Mouse (Mus musculus): ENCODE measurements around the gene Ccdc117. TPM values are rescaled to one million over a fixed set of nuclear protein-coding genes. Genes with fewer than 3 reads are reported as not detected.

The Ccdc117 gene
- 12.9 and 13.0 TPM in 2 replicates for polyA plus RNA-seq (2015; fragmentation: Nextera tagmentation; extraction: Ambion mirVana)

GRCm38 (mm10) chr11:5541799-5542481 lies at the start of gene Ccdc117:
Gene Ccdc117, minus strand, starts transcription at chr11:5542187.
- H3K4me3 ChIP-seq (ENCODE audit: low read length): peak within 1 kb of the TSS; percentile 96
- peaks cover 13% of the 10 kb centered on the region for H3K4me1 ChIP-seq (ENCODE audit: control insufficient read depth, insufficient read depth, low read length)
- H3K9ac ChIP-seq (ENCODE audit: low read length): peak within 1 kb of the TSS; percentile 97
- no peaks in the 10 kb centered on the region for H3K27me3 ChIP-seq (ENCODE audit: control insufficient read depth, insufficient read depth, low read length)
- WGBS: 0% methylated on average over 65 of the region's 65 CpGs
- no peaks in the 10 kb centered on the region for H3K9me3 ChIP-seq (replicated peaks; ENCODE audit: control insufficient read depth, low read length)
- H3K36me3 ChIP-seq (ENCODE audit: control insufficient read depth, insufficient read depth): no peaks in the 10 kb centered on the region
- peak within 1 kb of the TSS; percentile 84 for H3K4me2 ChIP-seq (ENCODE audit: low read depth, low read length)
- peak within 1 kb of the TSS; percentile 91 for H3K27ac ChIP-seq (ENCODE audit: low read length)
- ATAC-seq (replicated peaks; ENCODE audit: extremely low read depth, insufficient read depth, low FRiP score): peak; percentile 98

- no peaks in the 10 kb centered on the region for H3K36me3 ChIP-seq (ENCODE audit: control insufficient read depth, insufficient read depth)
- no peak overlapping the region for H3K4me3 ChIP-seq (ENCODE audit: low read length)
- WGBS: 48% methylated on average over 6 of the region's 6 CpGs
- no peak overlapping the region for H3K27ac ChIP-seq (ENCODE audit: low read length)
- H3K27me3 ChIP-seq (ENCODE audit: control insufficient read depth, insufficient read depth, low read length): no peaks in the 10 kb centered on the region
- H3K4me1 ChIP-seq (ENCODE audit: control insufficient read depth, insufficient read depth, low read length): no peaks in the 10 kb centered on the region
- no peak overlapping the region for H3K9ac ChIP-seq (ENCODE audit: low read length)
- no peak for ATAC-seq (replicated peaks; ENCODE audit: extremely low read depth, insufficient read depth, low FRiP score)
- H3K4me2 ChIP-seq (ENCODE audit: low read depth, low read length): no peak overlapping the region
- no peaks in the 10 kb centered on the region for H3K9me3 ChIP-seq (replicated peaks; ENCODE audit: control insufficient read depth, low read length)
Measured at GRCm38 (mm10) chr11:5575046-5575445, 33.1 kb upstream of the Ccdc117 start.

- Histone ChIP-seq H3K27me3 (ENCODE audit: control insufficient read depth, insufficient read depth, low read length) (no peaks in the 10 kb centered on the region), H3K4me3 (ENCODE audit: low read length) (no peak overlapping the region), H3K4me2 (ENCODE audit: low read depth, low read length) (no peak overlapping the region), H3K27ac (ENCODE audit: low read length) (no peak overlapping the region), H3K36me3 (ENCODE audit: control insufficient read depth, insufficient read depth) (no peaks in the 10 kb centered on the region), H3K4me1 (ENCODE audit: control insufficient read depth, insufficient read depth, low read length) (no peaks in the 10 kb centered on the region), H3K9me3 (replicated peaks; ENCODE audit: control insufficient read depth, low read length) (no peaks in the 10 kb centered on the region), H3K9ac (ENCODE audit: low read length) (no peak overlapping the region)
- WGBS: 45% methylated on average over 2 of the region's 2 CpGs
- ATAC-seq (replicated peaks; ENCODE audit: extremely low read depth, insufficient read depth, low FRiP score): no peak
Measured at GRCm38 (mm10) chr11:5573821-5574220, 31.8 kb upstream of the Ccdc117 start.

- no peaks in the 10 kb centered on the region for H3K27me3 ChIP-seq (ENCODE audit: control insufficient read depth, insufficient read depth, low read length)
- no peak for ATAC-seq (replicated peaks; ENCODE audit: extremely low read depth, insufficient read depth, low FRiP score)
- H3K4me2 ChIP-seq (ENCODE audit: low read depth, low read length): no peak overlapping the region
- H3K4me3 ChIP-seq (ENCODE audit: low read length): no peak overlapping the region
- H3K4me1 ChIP-seq (ENCODE audit: control insufficient read depth, insufficient read depth, low read length): no peaks in the 10 kb centered on the region
- 82% methylated on average over 4 of the region's 4 CpGs for WGBS
- no peaks in the 10 kb centered on the region for H3K36me3 ChIP-seq (ENCODE audit: control insufficient read depth, insufficient read depth)
- no peak overlapping the region for H3K27ac ChIP-seq (ENCODE audit: low read length)
- H3K9me3 ChIP-seq (replicated peaks; ENCODE audit: control insufficient read depth, low read length): peaks cover 3% of the 10 kb centered on the region; the same call in 1 of the 2 replicates
- H3K9ac ChIP-seq (ENCODE audit: low read length): no peak overlapping the region
Measured at GRCm38 (mm10) chr11:5571856-5572255, 29.9 kb upstream of the Ccdc117 start.

- no peak for ATAC-seq (replicated peaks; ENCODE audit: extremely low read depth, insufficient read depth, low FRiP score)
- H3K9ac ChIP-seq (ENCODE audit: low read length): no peak within 1 kb of the TSS
- no peak within 1 kb of the TSS for H3K4me3 ChIP-seq (ENCODE audit: low read length)
- H3K36me3 ChIP-seq (ENCODE audit: control insufficient read depth, insufficient read depth): no peaks in the 10 kb centered on the region
- no peaks in the 10 kb centered on the region for H3K4me1 ChIP-seq (ENCODE audit: control insufficient read depth, insufficient read depth, low read length)
- H3K9me3 ChIP-seq (replicated peaks; ENCODE audit: control insufficient read depth, low read length): peaks cover 3% of the 10 kb centered on the region; the same call in 1 of the 2 replicates
- H3K27me3 ChIP-seq (ENCODE audit: control insufficient read depth, insufficient read depth, low read length): no peaks in the 10 kb centered on the region
- 82% methylated on average over 12 of the region's 12 CpGs for WGBS
- no peak within 1 kb of the TSS for H3K27ac ChIP-seq (ENCODE audit: low read length)
- H3K4me2 ChIP-seq (ENCODE audit: low read depth, low read length): no peak within 1 kb of the TSS
Measured at GRCm38 (mm10) chr11:5569474-5569873, 27.5 kb upstream of the Ccdc117 start, which contains the start of gene Ankrd36. Gene Ankrd36, plus strand, starts transcription at chr11:5569684.

- 85% methylated on average over 5 of the region's 5 CpGs for WGBS
- no peak overlapping the region for H3K9ac ChIP-seq (ENCODE audit: low read length)
- no peaks in the 10 kb centered on the region for H3K36me3 ChIP-seq (ENCODE audit: control insufficient read depth, insufficient read depth)
- H3K9me3 ChIP-seq (replicated peaks; ENCODE audit: control insufficient read depth, low read length): peaks cover 3% of the 10 kb centered on the region; the same call in 1 of the 2 replicates
- H3K4me2 ChIP-seq (ENCODE audit: low read depth, low read length): no peak overlapping the region
- ATAC-seq (replicated peaks; ENCODE audit: extremely low read depth, insufficient read depth, low FRiP score): no peak
- H3K4me1 ChIP-seq (ENCODE audit: control insufficient read depth, insufficient read depth, low read length): no peaks in the 10 kb centered on the region
- no peak overlapping the region for H3K27ac ChIP-seq (ENCODE audit: low read length)
- no peaks in the 10 kb centered on the region for H3K27me3 ChIP-seq (ENCODE audit: control insufficient read depth, insufficient read depth, low read length)
- H3K4me3 ChIP-seq (ENCODE audit: low read length): no peak overlapping the region
Measured at GRCm38 (mm10) chr11:5568082-5568481, 26.1 kb upstream of the Ccdc117 start.

GRCm38 (mm10) chr11:5567654-5568053 lies 25.7 kb upstream of the Ccdc117 start:
- no peaks in the 10 kb centered on the region for H3K36me3 ChIP-seq (ENCODE audit: control insufficient read depth, insufficient read depth)
- H3K9ac ChIP-seq (ENCODE audit: low read length): no peak overlapping the region
- H3K27ac ChIP-seq (ENCODE audit: low read length): no peak overlapping the region
- WGBS: 94% methylated on average over 6 of the region's 6 CpGs
- H3K4me1 ChIP-seq (ENCODE audit: control insufficient read depth, insufficient read depth, low read length): peaks cover 4% of the 10 kb centered on the region; the same call in 1 of the 2 replicates
- no peak overlapping the region for H3K4me2 ChIP-seq (ENCODE audit: low read depth, low read length)
- H3K27me3 ChIP-seq (ENCODE audit: control insufficient read depth, insufficient read depth, low read length): no peaks in the 10 kb centered on the region
- ATAC-seq (replicated peaks; ENCODE audit: extremely low read depth, insufficient read depth, low FRiP score): no peak
- peaks cover 3% of the 10 kb centered on the region; the same call in 1 of the 2 replicates for H3K9me3 ChIP-seq (replicated peaks; ENCODE audit: control insufficient read depth, low read length)
- no peak overlapping the region for H3K4me3 ChIP-seq (ENCODE audit: low read length)

- Histone ChIP-seq H3K9me3 (replicated peaks; ENCODE audit: control insufficient read depth, low read length) (peaks cover 3% of the 10 kb centered on the region; the same call in 1 of the 2 replicates), H3K4me3 (ENCODE audit: low read length) (no peak overlapping the region), H3K36me3 (ENCODE audit: control insufficient read depth, insufficient read depth) (no peaks in the 10 kb centered on the region), H3K27me3 (ENCODE audit: control insufficient read depth, insufficient read depth, low read length) (no peaks in the 10 kb centered on the region), H3K27ac (ENCODE audit: low read length) (no peak overlapping the region), H3K4me2 (ENCODE audit: low read depth, low read length) (no peak overlapping the region), H3K9ac (ENCODE audit: low read length) (no peak overlapping the region), H3K4me1 (ENCODE audit: control insufficient read depth, insufficient read depth, low read length) (peaks cover 4% of the 10 kb centered on the region; the same call in 1 of the 2 replicates)
- 67% methylated on average over 2 of the region's 2 CpGs for WGBS
- no peak for ATAC-seq (replicated peaks; ENCODE audit: extremely low read depth, insufficient read depth, low FRiP score)
Measured at GRCm38 (mm10) chr11:5566506-5566905, 24.5 kb upstream of the Ccdc117 start.

GRCm38 (mm10) chr11:5565596-5565995 lies 23.6 kb upstream of the Ccdc117 start:
- H3K9ac ChIP-seq (ENCODE audit: low read length): no peak overlapping the region
- no peaks in the 10 kb centered on the region for H3K36me3 ChIP-seq (ENCODE audit: control insufficient read depth, insufficient read depth)
- no peak overlapping the region for H3K4me3 ChIP-seq (ENCODE audit: low read length)
- H3K27me3 ChIP-seq (ENCODE audit: control insufficient read depth, insufficient read depth, low read length): no peaks in the 10 kb centered on the region
- peaks cover 3% of the 10 kb centered on the region; the same call in 1 of the 2 replicates for H3K9me3 ChIP-seq (replicated peaks; ENCODE audit: control insufficient read depth, low read length)
- H3K4me1 ChIP-seq (ENCODE audit: control insufficient read depth, insufficient read depth, low read length): peaks cover 4% of the 10 kb centered on the region; the same call in 1 of the 2 replicates
- no peak overlapping the region for H3K27ac ChIP-seq (ENCODE audit: low read length)
- WGBS: 89% methylated on average over 3 of the region's 3 CpGs
- no peak overlapping the region for H3K4me2 ChIP-seq (ENCODE audit: low read depth, low read length)
- no peak for ATAC-seq (replicated peaks; ENCODE audit: extremely low read depth, insufficient read depth, low FRiP score)
